Mouse (Mus musculus) bone marrow, adult 2 months (tissue): ENCODE results near the gene Vcl.

ENCODE experiments used
- CTCF ChIP-seq: fragments of 200-500 bp; IDR thresholded peaks from 2 replicates; pipeline ENCODE4 v1.5.1; 2011; ENCODE audit warnings: low read length, control low read depth; ENCODE audit not compliant: control insufficient read depth, insufficient read depth
- POLR2A ChIP-seq: fragments of 200-500 bp; IDR thresholded peaks from 2 replicates; pipeline ENCODE4 v1.6.1; 2011; ENCODE audit warnings: low read depth, mild to moderate bottlenecking, control low read depth, low read length, borderline replicate concordance; ENCODE audit not compliant: control insufficient read depth

DNA sequence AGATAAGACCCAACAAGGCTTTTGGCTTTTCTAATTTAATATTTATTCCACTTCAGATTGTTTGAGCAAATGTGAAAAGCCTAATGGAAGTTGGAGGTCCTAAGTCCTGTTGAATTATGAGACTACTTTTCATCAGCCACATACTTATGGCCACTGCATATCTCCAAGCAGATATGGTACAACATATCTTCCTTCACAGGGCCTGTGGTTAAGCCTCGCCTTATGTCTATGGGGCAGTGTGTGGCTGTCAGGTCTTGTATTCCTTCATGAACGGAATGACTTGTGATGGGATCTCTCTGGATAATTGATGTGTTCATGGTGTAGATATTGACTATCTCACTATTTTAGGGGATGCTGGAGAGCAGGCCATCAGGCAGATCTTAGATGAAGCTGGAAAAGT lies 66.3 kb downstream of the Vcl start:
- TF ChIP-seq CTCF (no peak), POLR2A (no peak)
